ENCODE assay signal across 8 mouse cellular contexts in the genomic region with DNA sequence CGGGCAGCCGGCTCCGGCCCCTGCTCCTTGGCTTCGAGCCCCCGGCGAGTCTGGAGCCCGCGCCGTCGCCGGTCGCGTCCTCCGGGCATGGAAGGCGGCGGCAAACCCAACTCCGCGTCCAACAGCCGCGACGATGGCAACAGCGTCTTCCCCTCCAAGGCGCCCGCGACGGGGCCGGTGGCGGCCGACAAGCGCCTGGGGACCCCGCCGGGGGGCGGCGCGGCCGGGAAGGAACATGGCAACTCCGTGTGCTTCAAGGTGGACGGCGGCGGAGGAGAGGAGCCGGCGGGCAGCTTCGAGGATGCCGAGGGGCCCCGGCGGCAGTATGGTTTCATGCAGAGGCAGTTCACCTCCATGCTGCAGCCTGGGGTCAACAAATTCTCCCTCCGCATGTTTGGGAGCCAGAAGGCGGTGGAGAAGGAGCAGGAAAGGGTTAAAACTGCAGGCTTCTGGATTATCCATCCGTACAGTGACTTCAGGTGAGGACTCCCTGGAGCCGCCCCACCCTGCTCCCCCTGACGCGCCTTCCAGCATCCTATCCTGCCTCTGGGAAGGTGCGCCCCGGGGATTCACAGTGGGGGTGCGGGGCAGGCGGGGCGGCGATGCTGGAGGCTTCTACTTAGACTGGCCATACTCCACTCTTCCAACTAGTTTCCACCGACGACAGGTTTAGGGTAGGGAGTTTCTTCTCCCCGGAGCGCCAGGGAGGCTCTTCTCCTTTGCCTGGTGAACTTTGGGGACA. TPM values are rescaled to one million over a fixed set of nuclear protein-coding genes. Genes with fewer than 3 reads are reported as not detected.
DNase-seq lines count a peak whose midpoint lies in the region; ATAC-seq and TF ChIP-seq lines count a peak whose summit lies in the region.

No protein-coding gene starts in this region.

- no peak for DNase-seq in lung, embryonic 14.5 days
- DNase-seq in lung, postnatal 14 days = no peak
- DNase-seq in cerebellum, postnatal 25 days = peak; percentile 59 to 69
- no peak for DNase-seq in lung, adult 2 months

- H3K27ac ChIP-seq in lung, embryonic 14.5 days (ENCODE audit: low read depth) = no peak overlapping the region
- H3K27ac ChIP-seq in limb, embryonic 12.5 days = no peak overlapping the region
- peak overlapping the region; percentile 1 for H3K27ac ChIP-seq in olfactory bulb, adult 2 months (ENCODE audit: insufficient read depth, low read depth, low read length)

- no peaks in the 10 kb centered on the region for H3K9me3 ChIP-seq in lung, embryonic 14.5 days (ENCODE audit: low read depth, low read length)
- H3K9me3 ChIP-seq in limb, embryonic 12.5 days = no peaks in the 10 kb centered on the region

- no peaks in the 10 kb centered on the region for H3K4me1 ChIP-seq in lung, embryonic 14.5 days (ENCODE audit: insufficient read depth)
- peaks cover 11% of the 10 kb centered on the region for H3K4me1 ChIP-seq in limb, embryonic 12.5 days (replicated peaks)
- H3K4me1 ChIP-seq in olfactory bulb, adult 2 months (ENCODE audit: control insufficient read depth, insufficient read depth, low read length) = peaks cover 3% of the 10 kb centered on the region; the same call in 1 of the 2 replicates
- H3K4me1 ChIP-seq in lung, adult 2 months (ENCODE audit: control insufficient read depth, insufficient read depth, low read length) = no peaks in the 10 kb centered on the region

- no peaks in the 10 kb centered on the region for H3K36me3 ChIP-seq in lung, embryonic 14.5 days (ENCODE audit: insufficient read depth)
- H3K36me3 ChIP-seq in limb, embryonic 12.5 days = no peaks in the 10 kb centered on the region

- no peak for TF ChIP-seq CTCF in lung, embryonic 14.5 days (IDR thresholded peaks at IDR 0.05; ENCODE audit: low read depth)
- TF ChIP-seq CTCF in olfactory bulb, adult 2 months (IDR thresholded peaks at IDR 0.05; ENCODE audit: insufficient read depth, low read depth, low read length) = no peak
- TF ChIP-seq CTCF in lung, adult 2 months (IDR thresholded peaks at IDR 0.05; ENCODE audit: insufficient read depth, low read length) = no peak

- peak overlapping the region; percentile 90 for H3K4me2 ChIP-seq in lung, embryonic 14.5 days
- peak overlapping the region; percentile 95 for H3K4me2 ChIP-seq in limb, embryonic 12.5 days

- ATAC-seq in lung, embryonic 14.5 days (ENCODE audit: insufficient read depth) = peak; percentile 68
- peak; percentile 43 for ATAC-seq in frontal cortex, adult (ENCODE audit: low TSS enrichment)
- ATAC-seq in limb, embryonic 12.5 days (ENCODE audit: insufficient number of reproducible peaks, insufficient read depth, low FRiP score, low TSS enrichment, low read depth) = 0 out of 2 replicates have a peak, but pooled peaks have one; percentile 13
- ATAC-seq in megakaryocyte-erythroid progenitor cell, adult 5-6 weeks (replicated peaks; ENCODE audit: low FRiP score, low TSS enrichment, poor library complexity, severe bottlenecking) = no peak

- under 1% methylated on average over 62 of the region's 62 CpGs for WGBS in lung, embryonic 14.5 days
- 1% methylated on average over 62 of the region's 62 CpGs for WGBS in limb, embryonic 12.5 days
- WGBS in olfactory bulb, adult 2 months = under 1% methylated on average over 62 of the region's 62 CpGs
- WGBS in lung, adult 2 months = 2% methylated on average over 61 of the region's 62 CpGs

- no peak for TF ChIP-seq POLR2A in olfactory bulb, adult 2 months (IDR thresholded peaks at IDR 0.05; ENCODE audit: insufficient read depth, low read depth, low read length)
- TF ChIP-seq POLR2A in lung, adult 2 months (IDR thresholded peaks at IDR 0.05; ENCODE audit: borderline replicate concordance, extremely low read depth, low read depth, low read length) = no peak

- peak overlapping the region; percentile 6 for H3K9ac ChIP-seq in lung, embryonic 14.5 days
- peak overlapping the region; percentile 37 for H3K9ac ChIP-seq in limb, embryonic 12.5 days (replicated peaks)

- H3K27me3 ChIP-seq in lung, embryonic 14.5 days (ENCODE audit: insufficient read depth, low read length) = peaks cover 12% of the 10 kb centered on the region
- H3K27me3 ChIP-seq in limb, embryonic 12.5 days = peaks cover 33% of the 10 kb centered on the region

- peak overlapping the region; percentile 58 for H3K4me3 ChIP-seq in lung, embryonic 14.5 days (ENCODE audit: low read depth, low read length)
- H3K4me3 ChIP-seq in limb, embryonic 12.5 days (replicated peaks) = peak overlapping the region; percentile 61
- H3K4me3 ChIP-seq in olfactory bulb, adult 2 months (ENCODE audit: insufficient read depth, low read depth, low read length) = peak overlapping the region; percentile 82
- no peak overlapping the region for H3K4me3 ChIP-seq in lung, adult 2 months (replicated peaks; ENCODE audit: extremely low read depth, low read depth, low read length)

RNA-seq across cellular contexts. Expression of a gene that starts 0.7 kb away (rescaled TPM):
- polyA plus RNA-seq in lung, embryonic 14.5 days (2014; fragmentation: Nextera tagmentation; extraction: Ambion mirVana) = 0.36 and 0.38 TPM in 2 replicates
- 0.12 and 0.15 TPM in 2 replicates for polyA plus RNA-seq in limb, embryonic 12.5 days (2016; fragmentation: Nextera tagmentation; extraction: Ambion mirVana)
- not detected in 2 replicates for polyA plus RNA-seq in olfactory bulb, adult 2 months (2012; ENCODE audit: insufficient read depth, insufficient read length, low replicate concordance, missing spikeins)
- not detected in 2 replicates for total RNA-seq in megakaryocyte-erythroid progenitor cell, adult 5-6 weeks (2014; fragmentation: Nextera tagmentation)
- not detected in 2 replicates for total RNA-seq in megakaryocyte-erythroid progenitor cell, adult 5-6 weeks (2017)
- 0.17 and 0.19 TPM in 2 replicates for polyA plus RNA-seq in lung, adult 2 months (2012; rRNA removed)

Comparison
In these comparisons a context has a peak if more than half of its experiments do, and no peak if none do; other contexts are left out.
1. DNase-seq: peak in cerebellum, postnatal 25 days (2 of 2); none in lung, embryonic 14.5 days (single experiment), lung, postnatal 14 days (single experiment) and lung, adult 2 months (single experiment).